Mouse (Mus musculus) stomach, embryonic 16.5 days (tissue): Measurements from ENCODE around the gene Rap1gap2. TPM values are rescaled to one million over a fixed set of nuclear protein-coding genes. Genes with fewer than 3 reads are reported as not detected.

Source experiments
- ATAC-seq: fragments of 200-750 bp; cut with Nextera tagmentation; 2 replicates; pipeline ENCODE4 v1.8.0; 2017; ENCODE audit warnings: moderate number of reproducible peaks, moderate TSS enrichment; ENCODE audit not compliant: insufficient read depth, low FRiP score
- H3K27ac ChIP-seq: fragments of 300-500 bp; sonication (generic); 2 replicates; pipeline ENCODE4 v1.5.1; 2014; ENCODE audit warnings: low read length
- H3K27me3 ChIP-seq: fragments of 300-500 bp; sonication (generic); 2 replicates; pipeline ENCODE4 v1.6.1; 2014; ENCODE audit warnings: low read length, control low read depth, mixed read lengths; ENCODE audit not compliant: control insufficient read depth, insufficient read depth
- H3K36me3 ChIP-seq: fragments of 300-500 bp; sonication (generic); 2 replicates; pipeline ENCODE4 v1.6.1; 2014; ENCODE audit warnings: low read length; ENCODE audit not compliant: control insufficient read depth, insufficient read depth
- H3K4me1 ChIP-seq: fragments of 300-500 bp; sonication (generic); 2 replicates; pipeline ENCODE4 v1.6.1; 2014; ENCODE audit warnings: low read length, control low read depth, mixed read lengths; ENCODE audit not compliant: control insufficient read depth, insufficient read depth
- H3K4me2 ChIP-seq: fragments of 300-500 bp; sonication (generic); 2 replicates; pipeline ENCODE4 v1.6.1; 2014; ENCODE audit warnings: low read depth, low read length, mixed read lengths
- H3K4me3 ChIP-seq: fragments of 300-500 bp; sonication (generic); replicated peaks from 2 replicates; pipeline ENCODE4 v1.5.1; 2014; ENCODE audit warnings: mild to moderate bottlenecking, low read length
- H3K9ac ChIP-seq: fragments of 300-500 bp; sonication (generic); 2 replicates; pipeline ENCODE4 v1.6.1; 2014; ENCODE audit warnings: low read length
- H3K9me3 ChIP-seq: fragments of 300-500 bp; sonication (generic); replicated peaks from 2 replicates; pipeline ENCODE4 v1.6.1; 2016; ENCODE audit warnings: low read length, control low read depth; ENCODE audit not compliant: control insufficient read depth
- WGBS: fragments of 180-500 bp; shearing (Covaris S2); extraction: QIAGEN DNeasy Blood & Tissue Kit; methylation state at CpG from one replicate; pipeline ENCODE4 v1.1.7; 2014; 5-methylcytosine and 5-hydroxymethylcytosine counted together
- polyA plus RNA-seq: library from polyadenylated mRNA; unstranded; fragments of >200 nt; fragmentation: Nextera tagmentation; extraction: Ambion mirVana; gene quantifications from 2 replicates; pipeline ENCODE4 v1.2.1, GENCODE M21; 2015

The Rap1gap2 gene
- polyA plus RNA-seq, 1 experiment from 2014 or later = 11.8 TPM

DNA sequence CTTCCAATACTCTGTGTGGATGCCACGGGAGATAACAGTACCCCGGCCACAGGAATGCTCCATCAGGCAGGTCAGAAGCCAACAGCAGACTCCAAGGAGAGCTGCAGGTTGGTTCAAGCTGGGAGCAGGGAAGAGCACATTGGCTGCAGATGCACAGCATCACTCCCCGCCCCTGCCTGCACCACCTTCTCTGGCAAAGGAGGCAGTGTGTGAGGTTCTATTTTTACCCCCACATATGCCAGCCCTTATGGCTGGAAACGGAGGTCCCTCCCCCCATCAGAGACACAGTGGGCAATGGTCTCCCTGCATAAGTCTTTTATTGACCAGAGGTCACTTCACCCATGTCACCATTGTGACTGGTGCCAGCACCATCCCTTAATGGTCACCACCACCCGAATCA is 42.3 kb downstream of the Rap1gap2 start:
- Histone ChIP-seq H3K4me3 (no peak overlapping the region), H3K4me2 (no peak overlapping the region), H3K36me3 (no peaks in the 10 kb centered on the region), H3K27ac (no peak overlapping the region), H3K27me3 (no peaks in the 10 kb centered on the region), H3K9ac (no peak overlapping the region), H3K9me3 (no peaks in the 10 kb centered on the region), H3K4me1 (no peaks in the 10 kb centered on the region)
- ATAC-seq = no peak
- 85% methylated on average over 5 of the region's 5 CpGs for WGBS

DNA sequence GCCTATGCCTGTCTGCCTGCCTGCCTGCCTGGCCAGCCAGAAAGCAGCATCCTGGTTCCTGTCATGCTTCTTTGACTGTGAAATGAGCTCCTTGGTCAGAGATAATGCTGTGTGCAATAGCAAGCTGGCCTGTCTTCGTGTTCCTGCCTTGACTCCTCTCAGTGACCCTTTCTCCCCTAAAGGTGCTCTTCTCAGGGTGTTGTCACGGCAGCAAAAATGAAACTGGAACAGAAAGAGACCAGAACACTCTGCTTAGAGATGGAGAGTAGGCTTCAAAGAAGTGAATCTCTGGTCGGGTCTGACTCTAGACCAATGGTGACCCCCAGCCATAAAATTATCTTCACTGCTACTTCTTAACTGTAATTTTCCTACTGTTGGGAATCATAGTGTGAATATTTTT is 42.7 kb downstream of the Rap1gap2 start:
- no peaks in the 10 kb centered on the region for H3K9me3 ChIP-seq
- H3K36me3 ChIP-seq = no peaks in the 10 kb centered on the region
- WGBS = 84% methylated on average over 3 of the region's 3 CpGs
- no peak overlapping the region for H3K4me3 ChIP-seq
- no peaks in the 10 kb centered on the region for H3K27me3 ChIP-seq
- H3K27ac ChIP-seq = no peak overlapping the region
- H3K4me1 ChIP-seq = no peaks in the 10 kb centered on the region
- H3K4me2 ChIP-seq = no peak overlapping the region
- no peak for ATAC-seq
- no peak overlapping the region for H3K9ac ChIP-seq

DNA sequence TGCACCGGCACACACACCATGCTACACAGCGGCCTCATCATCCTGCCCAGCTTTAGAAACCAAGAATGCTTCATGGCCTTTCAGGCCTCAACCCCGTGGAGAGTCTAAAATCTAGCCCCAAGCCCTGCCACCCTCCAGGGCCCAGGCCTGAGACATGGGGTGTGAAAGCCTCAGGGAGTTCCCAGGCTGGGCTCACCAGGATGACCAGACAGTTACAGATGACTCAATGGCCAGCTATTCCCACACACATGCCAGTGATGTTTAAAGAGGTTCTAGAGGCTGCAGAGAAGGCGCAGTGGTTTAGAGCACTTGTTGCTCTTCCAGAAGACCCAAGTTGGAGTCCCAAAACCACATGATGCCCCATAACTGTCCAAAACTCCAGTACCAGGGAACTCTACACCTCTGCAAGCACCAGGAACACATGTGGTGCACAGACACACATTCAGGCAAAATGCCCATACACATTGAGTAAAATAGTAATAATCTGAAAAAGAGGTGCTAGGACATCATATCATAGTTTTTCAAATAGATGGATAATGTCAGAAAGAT is 44.3 kb downstream of the Rap1gap2 start:
- Histone ChIP-seq H3K36me3 (no peaks in the 10 kb centered on the region), H3K9me3 (no peaks in the 10 kb centered on the region), H3K4me2 (no peak overlapping the region), H3K4me3 (no peak overlapping the region), H3K9ac (no peak overlapping the region), H3K27ac (no peak overlapping the region), H3K4me1 (no peaks in the 10 kb centered on the region), H3K27me3 (no peaks in the 10 kb centered on the region)
- WGBS = 82% methylated on average over 4 of the region's 4 CpGs
- no peak for ATAC-seq

DNA sequence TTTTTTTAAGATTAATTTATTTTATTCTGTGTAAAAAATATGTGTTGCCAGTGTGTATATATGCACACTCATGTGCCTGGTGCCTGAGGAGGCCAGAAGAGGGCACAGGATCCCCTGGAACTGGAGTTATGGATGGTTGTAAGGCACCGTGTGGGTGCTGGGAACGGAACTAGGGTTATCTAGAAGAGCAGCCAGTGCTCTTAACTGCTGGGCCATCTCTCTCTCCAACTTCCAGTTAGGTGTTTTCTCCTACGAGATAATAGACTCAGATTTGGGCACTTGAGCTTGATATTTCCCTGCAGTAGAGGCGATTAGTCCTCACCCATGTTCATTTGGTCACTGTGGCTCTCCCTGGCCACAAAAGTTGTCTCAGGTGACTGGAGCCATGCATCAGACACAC is 49.3 kb downstream of the Rap1gap2 start:
- no peak overlapping the region for H3K4me2 ChIP-seq
- no peak for ATAC-seq
- WGBS = 81% methylated on average over 4 of the region's 4 CpGs
- H3K9ac ChIP-seq = no peak overlapping the region
- H3K4me3 ChIP-seq = no peak overlapping the region
- H3K27ac ChIP-seq = no peak overlapping the region
- peaks cover 5% of the 10 kb centered on the region; the same call in 1 of the 2 replicates for H3K4me1 ChIP-seq
- no peaks in the 10 kb centered on the region for H3K9me3 ChIP-seq
- H3K27me3 ChIP-seq = no peaks in the 10 kb centered on the region
- no peaks in the 10 kb centered on the region for H3K36me3 ChIP-seq

DNA sequence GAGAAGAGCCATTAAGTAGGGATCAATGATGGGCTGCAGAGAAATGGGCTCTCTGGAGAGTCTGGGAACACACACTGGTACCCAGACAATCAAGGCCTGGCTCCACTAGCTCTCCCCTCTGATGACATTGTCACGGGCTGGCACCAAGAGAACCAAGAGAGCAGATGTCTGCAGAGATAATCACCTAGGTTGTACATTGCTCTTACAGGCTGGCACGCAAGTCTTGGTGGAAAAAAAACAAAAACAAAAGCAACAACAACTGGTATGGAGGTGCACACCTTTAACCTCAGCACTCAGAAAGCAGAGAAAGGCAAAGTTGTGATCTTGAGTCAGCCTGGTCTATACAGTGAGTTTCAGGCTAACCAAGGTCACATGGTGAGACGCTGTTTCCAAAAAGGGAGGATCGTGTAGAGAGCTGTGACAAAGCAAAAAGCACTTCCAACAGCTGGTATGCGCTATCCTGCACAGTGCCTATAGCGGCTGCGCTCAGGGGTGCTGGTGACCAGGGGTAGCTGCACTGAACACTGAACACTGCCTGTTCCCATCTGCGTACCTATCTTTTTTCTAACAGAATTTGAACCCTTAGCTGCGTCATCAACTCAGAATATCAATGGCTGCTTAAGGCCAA is 50.0 kb downstream of the Rap1gap2 start:
- WGBS = 79% methylated on average over 9 of the region's 9 CpGs
- Histone ChIP-seq H3K4me1 (peaks cover 5% of the 10 kb centered on the region; the same call in 1 of the 2 replicates), H3K27me3 (no peaks in the 10 kb centered on the region), H3K4me3 (no peak overlapping the region), H3K27ac (no peak overlapping the region), H3K9me3 (no peaks in the 10 kb centered on the region), H3K4me2 (no peak overlapping the region), H3K36me3 (no peaks in the 10 kb centered on the region), H3K9ac (no peak overlapping the region)
- no peak for ATAC-seq

DNA sequence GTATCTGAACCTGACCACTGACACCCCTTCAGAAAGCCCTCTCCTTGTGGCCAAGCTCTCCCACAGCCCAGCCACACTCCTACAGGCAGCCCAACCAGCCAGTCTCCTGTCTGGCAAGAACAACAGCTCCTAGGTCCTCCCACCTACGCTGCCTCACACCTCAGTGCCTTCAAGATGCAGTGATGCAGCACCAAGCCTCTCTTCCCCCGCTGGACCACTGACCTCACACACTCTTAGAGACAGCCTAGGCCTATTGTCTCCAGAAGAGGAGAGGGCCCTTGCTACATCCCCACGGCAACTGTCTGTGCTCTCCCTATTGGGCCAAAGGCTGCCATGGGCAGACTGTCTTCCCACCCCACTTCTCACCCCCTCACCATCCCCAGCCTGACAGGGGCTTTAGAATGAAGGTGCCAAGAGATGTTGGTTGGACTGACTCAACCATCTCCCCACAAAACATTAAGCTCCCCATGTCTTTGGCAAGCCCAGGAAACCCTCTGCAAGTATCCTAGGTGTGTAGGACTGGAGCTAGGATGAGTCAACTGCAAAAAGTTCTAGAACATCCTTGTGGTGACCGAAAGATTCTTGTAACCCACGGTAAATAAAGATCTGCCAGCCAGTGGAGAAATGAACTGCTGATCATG is 50.8 kb downstream of the Rap1gap2 start:
- no peaks in the 10 kb centered on the region for H3K27me3 ChIP-seq
- no peak overlapping the region for H3K4me2 ChIP-seq
- H3K9me3 ChIP-seq = no peaks in the 10 kb centered on the region
- ATAC-seq = no peak
- no peak overlapping the region for H3K9ac ChIP-seq
- 77% methylated on average over 5 of the region's 5 CpGs for WGBS
- H3K27ac ChIP-seq = no peak overlapping the region
- no peak overlapping the region for H3K4me3 ChIP-seq
- H3K4me1 ChIP-seq = peaks cover 5% of the 10 kb centered on the region; the same call in 1 of the 2 replicates
- no peaks in the 10 kb centered on the region for H3K36me3 ChIP-seq

DNA sequence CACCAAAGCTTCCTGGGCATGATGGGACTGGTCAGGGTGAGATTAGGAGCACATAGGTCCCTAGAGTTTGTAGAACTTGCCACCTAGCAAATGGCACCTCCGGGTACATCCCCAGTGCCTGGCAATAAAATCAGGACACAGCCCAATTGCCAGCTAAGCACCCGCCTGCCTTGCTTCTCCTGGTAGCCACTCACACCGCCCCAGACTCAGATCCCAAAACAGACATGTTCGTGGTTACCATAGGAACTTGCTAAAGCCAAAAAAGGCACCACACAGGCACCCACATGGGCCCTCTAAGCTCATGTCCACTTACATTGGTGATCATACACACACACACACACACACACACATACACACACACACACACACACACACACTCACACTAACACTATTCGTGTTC is 51.8 kb downstream of the Rap1gap2 start:
- Histone ChIP-seq H3K9ac (no peak overlapping the region), H3K4me2 (no peak overlapping the region), H3K4me3 (no peak overlapping the region), H3K27ac (no peak overlapping the region), H3K36me3 (no peaks in the 10 kb centered on the region), H3K27me3 (no peaks in the 10 kb centered on the region), H3K4me1 (peaks cover 9% of the 10 kb centered on the region; the same call in 1 of the 2 replicates), H3K9me3 (no peaks in the 10 kb centered on the region)
- WGBS = 88% methylated on average over 5 of the region's 5 CpGs
- no peak for ATAC-seq

DNA sequence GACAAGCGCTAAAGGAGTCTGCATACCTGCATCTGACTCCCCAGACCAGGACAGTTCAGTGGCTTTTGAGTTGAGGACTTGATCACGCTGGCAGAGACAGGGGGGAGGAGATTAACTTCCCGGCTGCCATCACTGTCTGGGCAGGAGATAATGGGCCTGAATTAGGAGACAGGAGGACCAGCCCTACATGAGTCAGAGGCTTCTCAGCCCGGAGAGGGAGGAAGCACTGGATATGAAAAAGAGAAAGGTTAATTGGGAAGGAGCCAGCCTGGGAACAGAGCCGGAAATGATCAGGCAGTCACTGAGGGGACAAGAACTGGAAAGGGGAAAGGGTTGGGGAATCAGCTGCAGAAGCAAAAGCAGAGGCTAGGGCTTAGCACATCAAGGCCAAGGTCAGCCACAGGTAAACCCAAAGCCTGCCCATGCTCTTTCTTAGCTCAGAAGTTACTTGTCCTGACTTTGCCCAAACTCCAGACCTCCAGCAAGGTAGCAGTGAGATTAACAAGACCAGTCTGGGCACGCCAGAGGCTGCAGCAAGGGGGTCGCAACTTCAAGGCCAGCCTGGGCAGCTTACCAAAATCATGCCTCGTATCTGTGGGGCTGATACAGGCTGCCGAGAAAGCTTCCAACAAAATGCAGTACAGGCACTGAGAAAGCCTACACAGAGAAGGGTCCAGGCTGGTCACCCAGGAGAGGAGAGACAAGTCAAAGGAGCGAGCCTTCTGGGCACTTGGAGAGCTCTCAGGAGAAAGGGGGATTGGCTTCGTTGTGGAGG is 53.1 kb downstream of the Rap1gap2 start:
- Histone ChIP-seq H3K36me3 (no peaks in the 10 kb centered on the region), H3K27me3 (no peaks in the 10 kb centered on the region), H3K9ac (peak overlapping the region; percentile 20; the same call in 1 of the 2 replicates), H3K4me2 (no peak overlapping the region), H3K9me3 (no peaks in the 10 kb centered on the region), H3K27ac (no peak overlapping the region), H3K4me1 (peaks cover 9% of the 10 kb centered on the region; the same call in 1 of the 2 replicates), H3K4me3 (no peak overlapping the region)
- no peak for ATAC-seq
- WGBS = 50% methylated on average over 11 of the region's 11 CpGs
